ENCODE assay signal across 8 mouse cellular contexts in genomic region chr1:72254545-72255061, GRCm38 (mm10). TPM values are rescaled to one million over a fixed set of nuclear protein-coding genes. Genes with fewer than 3 reads are reported as not detected.
DNase-seq lines count a peak whose midpoint lies in the region; ATAC-seq lines count a peak whose summit lies in the region.

No protein-coding gene starts in this region.

- 2% methylated on average over 35 of the region's 35 CpGs for WGBS in hindbrain, embryonic 11.5 days

- no peaks in the 10 kb centered on the region for H3K36me3 ChIP-seq in hindbrain, embryonic 11.5 days (ENCODE audit: control insufficient read depth, insufficient read depth, low read length)

- peak; percentile 78 for DNase-seq in MEL-GATA-1-ER (ENCODE audit: extremely low read depth, low read depth)
- DNase-seq in cerebellum, adult 8-10 months: peak; percentile 82
- DNase-seq in hindbrain, embryonic 11.5 days (ENCODE audit: low spot score): peak; percentile 94
- peak; percentile 77 to 86 for DNase-seq in layer of hippocampus, postnatal 10 days (ENCODE audit: low spot score in 2 of 2)
- DNase-seq in lung, postnatal 10 days: peak; percentile 94
- peak; percentile 90 for DNase-seq in ovary, postnatal 36 days (ENCODE audit: low spot score)
- peak; percentile 85 for DNase-seq in thymus, postnatal 25 days

- no peaks in the 10 kb centered on the region for H3K4me1 ChIP-seq in hindbrain, embryonic 11.5 days (replicated peaks; ENCODE audit: control insufficient read depth, insufficient read depth, low read length)

- peak overlapping the region; percentile 52 for H3K9ac ChIP-seq in hindbrain, embryonic 11.5 days (ENCODE audit: low read depth, low read length)

- no peaks in the 10 kb centered on the region for H3K27me3 ChIP-seq in hindbrain, embryonic 11.5 days (ENCODE audit: control insufficient read depth, insufficient read depth, low read length)

- H3K4me2 ChIP-seq in hindbrain, embryonic 11.5 days (replicated peaks; ENCODE audit: low read depth, low read length): peak overlapping the region; percentile 54

- H3K9me3 ChIP-seq in hindbrain, embryonic 11.5 days (ENCODE audit: control insufficient read depth, low read length): no peaks in the 10 kb centered on the region

- peak; percentile 90 for ATAC-seq in frontal cortex, adult (ENCODE audit: low TSS enrichment)
- ATAC-seq in hindbrain, embryonic 11.5 days (ENCODE audit: low FRiP score): peak; percentile 93

- peak overlapping the region; percentile 32 for H3K4me3 ChIP-seq in hindbrain, embryonic 11.5 days (ENCODE audit: low read depth, low read length)

- H3K27ac ChIP-seq in hindbrain, embryonic 11.5 days (ENCODE audit: low read depth, low read length): peak overlapping the region; percentile 72

RNA-seq across cellular contexts. Expression of gene Pecr, which starts 29.5 kb away (rescaled TPM):
- polyA plus RNA-seq in hindbrain, embryonic 11.5 days (2014; fragmentation: Nextera tagmentation; extraction: Ambion mirVana): 14.0 and 16.4 TPM in 2 replicates
- total RNA-seq in layer of hippocampus, postnatal 10 days (2021): 1 to 10 TPM; 4.8 to 6.4 TPM

RNA-seq across cellular contexts. Expression of gene Tmem169, which starts 29.6 kb away (rescaled TPM):
- polyA plus RNA-seq in hindbrain, embryonic 11.5 days (2014; fragmentation: Nextera tagmentation; extraction: Ambion mirVana): 25.5 TPM in 2 replicates
- 10 to 100 TPM; 35.5 to 41.4 TPM for total RNA-seq in layer of hippocampus, postnatal 10 days (2021)

RNA-seq across cellular contexts. Expression of gene Mreg, which starts 42.5 kb away (rescaled TPM):
- 15.6 and 24.1 TPM in 2 replicates for polyA plus RNA-seq in hindbrain, embryonic 11.5 days (2014; fragmentation: Nextera tagmentation; extraction: Ambion mirVana)
- total RNA-seq in layer of hippocampus, postnatal 10 days (2021): 1 to 10 TPM; 1.3 to 1.7 TPM

RNA-seq across cellular contexts. Expression of gene Xrcc5, which starts 52.6 kb away (rescaled TPM):
- polyA plus RNA-seq in hindbrain, embryonic 11.5 days (2014; fragmentation: Nextera tagmentation; extraction: Ambion mirVana): 53.2 and 57.5 TPM in 2 replicates
- 10 to 100 TPM; 10.5 to 13.9 TPM for total RNA-seq in layer of hippocampus, postnatal 10 days (2021)

Comparison
In these comparisons a context has a peak if more than half of its experiments do, and no peak if none do; other contexts are left out.
1. Peak in every context shown above with its lines: DNase-seq, ATAC-seq, H3K4me3 ChIP-seq and H3K27ac ChIP-seq.